16 mouse cellular contexts compared by ENCODE assay signal in the genomic region with DNA sequence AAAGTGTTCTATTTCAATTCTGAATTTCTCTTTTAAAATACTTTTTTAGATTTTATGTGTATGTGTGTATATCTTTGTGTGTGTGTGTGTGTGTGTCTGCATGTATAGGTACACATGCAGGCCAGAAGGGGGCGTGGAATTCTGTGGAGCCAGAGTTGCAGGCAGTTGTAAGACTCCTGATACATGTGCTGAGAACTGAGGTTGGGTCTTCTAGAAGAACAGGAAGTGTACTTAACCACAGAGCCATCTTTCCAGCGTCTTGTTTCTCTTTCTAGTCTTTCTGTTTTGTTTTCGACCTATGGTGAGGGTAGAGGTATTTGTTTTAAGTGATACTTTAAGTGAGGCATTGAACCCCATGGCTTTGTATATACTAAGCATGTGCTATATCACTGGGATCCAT. TPM values are rescaled to one million over a fixed set of nuclear protein-coding genes. Genes with fewer than 3 reads are reported as not detected.
A peak's percentile ranks its signal among the peaks of the same experiment; 100 is the strongest.
DNase-seq lines count a peak whose midpoint lies in the region.
"Had no signal": no experiment of that assay in that cellular context is flagged by ENCODE, and none has a peak within 500 bp of the region (broad histone marks: within the 10 kb centered on the region; RNA-seq: fewer than 3 reads in every experiment).

No protein-coding gene starts in this region.

- DNase-seq in heart, adult 11 months, result peak; percentile 48
- no peak for DNase-seq in heart, adult 8-10 months (ENCODE audit: low spot score)
- DNase-seq in B cell, adult 2 months, result peak; percentile 51 to 59
- peak; percentile 48 for DNase-seq in R1 (ENCODE audit: low read depth, low spot score)
- DNase-seq in naive thymus-derived CD4-positive, alpha-beta T cell, adult 2 months (ENCODE audit: low read depth), result peak; percentile 69
- no peak for DNase-seq in right cerebral cortex, adult 2 months (ENCODE audit: low spot score in 2 of 2)
- DNase-seq in urinary bladder, adult 18-20 months (ENCODE audit: low spot score in 2 of 2), result no peak
- DNase-seq in gastrocnemius, adult 8-10 months (ENCODE audit: low spot score in 2 of 2), result no peak
- DNase-seq: adrenal gland, postnatal 14 days; cerebellum, adult 9-10 months; embryo, embryonic 11 days; gastrocnemius, postnatal 10 days; kidney, adult 18-20 months; kidney, postnatal 10 days; layer of hippocampus, adult 9-11 months; spleen, adult 18-20 months had no signal

RNA-seq across cellular contexts. Expression of gene Fchsd2, which starts 20.7 kb away (rescaled TPM):
- total RNA-seq in heart, adult 8-10 months (2022), result 10 to 100 TPM; 17.2 to 23.8 (median 19.1) TPM
- total RNA-seq in gastrocnemius, adult 8-10 months (2022), result 1 to 10 TPM; 4.2 to 5.5 (median 5.0) TPM

Comparison
In these comparisons a context has a peak if more than half of its experiments do, and no peak if none do; other contexts are left out.
1. DNase-seq: peak in heart, adult 11 months (single experiment), B cell, adult 2 months (2 of 2), R1 (single experiment) and naive thymus-derived CD4-positive, alpha-beta T cell, adult 2 months (single experiment); none in heart, adult 8-10 months (single experiment), right cerebral cortex, adult 2 months (0 of 2), urinary bladder, adult 18-20 months (0 of 2) and gastrocnemius, adult 8-10 months (0 of 2).